Mouse (Mus musculus) ES-Bruce4 (cell line): ENCODE data around the gene Eral1. TPM values are rescaled to one million over a fixed set of nuclear protein-coding genes. Genes with fewer than 3 reads are reported as not detected.

Experiments used
- H3K27ac ChIP-seq: 2 replicates; pipeline ENCODE4 v1.5.1; 2012; ENCODE audit warnings: low read length, inconsistent platforms; ENCODE audit not compliant: insufficient read depth
- H3K27me3 ChIP-seq: 2 replicates; pipeline ENCODE4 v1.6.1; 2012; ENCODE audit warnings: mild to moderate bottlenecking, low read length, inconsistent platforms; ENCODE audit not compliant: control insufficient read depth, poor library complexity, insufficient read depth, severe bottlenecking
- H3K36me3 ChIP-seq: 2 replicates; pipeline ENCODE4 v1.6.1; 2012; ENCODE audit warnings: inconsistent platforms, mild to moderate bottlenecking, low read length, moderate library complexity; ENCODE audit not compliant: control insufficient read depth, poor library complexity, insufficient read depth, severe bottlenecking
- H3K4me1 ChIP-seq: one replicate; pipeline ENCODE4 v1.8.1; 2011; ENCODE audit warnings: low read length; ENCODE audit not compliant: control insufficient read depth, insufficient read depth
- H3K4me3 ChIP-seq: 2 replicates; pipeline ENCODE4 v1.5.1; 2011; ENCODE audit warnings: low read depth, mild to moderate bottlenecking, low read length
- H3K9ac ChIP-seq: 2 replicates; pipeline ENCODE4 v1.6.1; 2012; ENCODE audit warnings: low read depth, mild to moderate bottlenecking, inconsistent platforms; ENCODE audit not compliant: poor library complexity, severe bottlenecking
- H3K9me3 ChIP-seq: replicated peaks from 2 replicates; pipeline ENCODE4 v1.6.1; 2012; ENCODE audit warnings: mild to moderate bottlenecking, low read length, inconsistent platforms; ENCODE audit not compliant: control insufficient read depth, poor library complexity, insufficient read depth, severe bottlenecking
- CTCF ChIP-seq: IDR thresholded peaks from one replicate; pipeline ENCODE4 v1.8.1; 2011; ENCODE audit warnings: low read depth, low read length
- EP300 ChIP-seq: IDR thresholded peaks from 2 replicates; pipeline ENCODE4 v1.6.1; 2011; ENCODE audit warnings: low read depth, low read length; ENCODE audit not compliant: insufficient read depth
- POLR2A ChIP-seq: IDR thresholded peaks from one replicate; pipeline ENCODE4 v1.8.1; 2011; ENCODE audit warnings: low read length; ENCODE audit not compliant: insufficient read depth
- polyA plus RNA-seq: library from polyadenylated mRNA; stranded (reverse); fragments of >200 nt; gene quantifications from 2 replicates; pipeline ENCODE4 v1.2.4, GENCODE M21; 2011; ENCODE audit warnings: low read depth; ENCODE audit not compliant: missing spikeins, insufficient read depth, insufficient read length

Eral1 gene
- polyA plus RNA-seq, 1 experiment = 24.0 TPM

- peaks cover 4% of the 10 kb centered on the region for H3K36me3 ChIP-seq
- no peaks in the 10 kb centered on the region for H3K27me3 ChIP-seq
- H3K9me3 ChIP-seq = no peaks in the 10 kb centered on the region
- H3K9ac ChIP-seq = no peak overlapping the region
- peak overlapping the region; percentile 26 for H3K4me3 ChIP-seq
- H3K4me1 ChIP-seq = no peaks in the 10 kb centered on the region
- no peak overlapping the region for H3K27ac ChIP-seq
- TF ChIP-seq CTCF (no peak), EP300 (no peak)
These were observed 48.8 kb downstream of the Eral1 start for GRCm38 (mm10) chr11:78031389-78031788.

- H3K36me3 ChIP-seq = peaks cover 11% of the 10 kb centered on the region
- no peaks in the 10 kb centered on the region for H3K4me1 ChIP-seq
- H3K27ac ChIP-seq = no peak overlapping the region
- H3K9me3 ChIP-seq = no peaks in the 10 kb centered on the region
- H3K27me3 ChIP-seq = no peaks in the 10 kb centered on the region
- H3K4me3 ChIP-seq = no peak overlapping the region
- no peak overlapping the region for H3K9ac ChIP-seq
- TF ChIP-seq CTCF (no peak), POLR2A (no peak), EP300 (no peak)
These were observed 49.6 kb downstream of the Eral1 start for GRCm38 (mm10) chr11:78030600-78030999.

GRCm38 (mm10) chr11:78029240-78029639 lies 50.9 kb downstream of the Eral1 start:
- H3K4me1 ChIP-seq = no peaks in the 10 kb centered on the region
- H3K27me3 ChIP-seq = no peaks in the 10 kb centered on the region
- H3K9ac ChIP-seq = no peak overlapping the region
- no peaks in the 10 kb centered on the region for H3K9me3 ChIP-seq
- H3K4me3 ChIP-seq = no peak overlapping the region
- H3K27ac ChIP-seq = no peak overlapping the region
- no peak for TF ChIP-seq POLR2A
- no peak for TF ChIP-seq EP300
- TF ChIP-seq CTCF = no peak
- H3K36me3 ChIP-seq = peaks cover 23% of the 10 kb centered on the region

- H3K9me3 ChIP-seq = no peaks in the 10 kb centered on the region
- H3K27ac ChIP-seq = no peak overlapping the region
- no peaks in the 10 kb centered on the region for H3K27me3 ChIP-seq
- no peak overlapping the region for H3K9ac ChIP-seq
- peaks cover 64% of the 10 kb centered on the region for H3K36me3 ChIP-seq
- no peaks in the 10 kb centered on the region for H3K4me1 ChIP-seq
- no peak overlapping the region for H3K4me3 ChIP-seq
- TF ChIP-seq EP300 (no peak), CTCF (peak; percentile 37)
These were observed 56.6 kb downstream of the Eral1 start for GRCm38 (mm10) chr11:78023607-78024006.

Other genes starting within 250 kb of the Eral1 start
- gene Pipox, start 186.3 kb downstream of the Eral1 start, polyA plus RNA-seq = 14.3 and 17.0 TPM in 2 replicates
- 0.33 and 0.57 TPM in 2 replicates for gene Sez6, start 149.6 kb downstream of the Eral1 start, polyA plus RNA-seq
- gene Phf12, start 97.6 kb downstream of the Eral1 start, polyA plus RNA-seq = 50.8 and 58.2 TPM in 2 replicates
- gene Dhrs13, start 48.1 kb downstream of the Eral1 start, polyA plus RNA-seq = 8.7 and 10.7 TPM in 2 replicates
- gene Flot2, start 42.5 kb downstream of the Eral1 start, polyA plus RNA-seq = 76.6 and 85.5 TPM in 2 replicates
- 17.5 and 18.1 TPM in 2 replicates for gene Fam222b, start 14.3 kb upstream of the Eral1 start, polyA plus RNA-seq
- gene Traf4, start 85.2 kb upstream of the Eral1 start, polyA plus RNA-seq = 87.4 and 99.3 TPM in 2 replicates
- gene Nek8, start 96.3 kb upstream of the Eral1 start, polyA plus RNA-seq = 18.1 and 20.0 TPM in 2 replicates
- gene Tlcd1, start 96.3 kb upstream of the Eral1 start, polyA plus RNA-seq = 12.2 and 13.2 TPM in 2 replicates
- 2,740 and 2,914 TPM in 2 replicates for gene Rpl23a, start 103.2 kb upstream of the Eral1 start, polyA plus RNA-seq
- gene Rab34, start 108.0 kb upstream of the Eral1 start, polyA plus RNA-seq = 33.1 and 36.1 TPM in 2 replicates
- 6.1 and 7.6 TPM in 2 replicates for gene Proca1, start 113.0 kb upstream of the Eral1 start, polyA plus RNA-seq
- gene Sdf2, start 165.4 kb upstream of the Eral1 start, polyA plus RNA-seq = 53.9 and 56.6 TPM in 2 replicates
- 73.2 and 73.4 TPM in 2 replicates for gene Supt6, start 165.6 kb upstream of the Eral1 start, polyA plus RNA-seq
- 108 and 112 TPM in 2 replicates for gene 2610507B11Rik, start 181.4 kb upstream of the Eral1 start, polyA plus RNA-seq
- 0.75 and 1.1 TPM in 2 replicates for gene BC030499, start 210.5 kb upstream of the Eral1 start, polyA plus RNA-seq
- gene Spag5, start 221.1 kb upstream of the Eral1 start, polyA plus RNA-seq = 66.9 and 68.8 TPM in 2 replicates
- 32.5 and 55.1 TPM in 2 replicates for gene Aldoc, start 242.6 kb upstream of the Eral1 start, polyA plus RNA-seq
- 24.2 and 29.5 TPM in 2 replicates for gene Pigs, start 248.0 kb upstream of the Eral1 start, polyA plus RNA-seq